Comparison of ENCODE assay signal across 10 mouse cellular contexts in genomic region chr7:123982010-123982409, GRCm38 (mm10). TPM values are rescaled to one million over a fixed set of nuclear protein-coding genes. Genes with fewer than 3 reads are reported as not detected.
A peak's percentile ranks its signal among the peaks of the same experiment; 100 is the strongest.
DNase-seq lines count a peak whose midpoint lies in the region; ATAC-seq and TF ChIP-seq lines count a peak whose summit lies in the region.
"Had no signal": no experiment of that assay in that cellular context is flagged by ENCODE, and none has a peak within 500 bp of the region (broad histone marks: within the 10 kb centered on the region; RNA-seq: fewer than 3 reads in every experiment).

No protein-coding gene starts in this region.

- WGBS in kidney, embryonic 14.5 days: 3% methylated on average over 5 of the region's 5 CpGs
- WGBS in embryonic facial prominence, embryonic 12.5 days: 6% methylated on average over 5 of the region's 5 CpGs
- 1% methylated on average over 5 of the region's 5 CpGs for WGBS in hindbrain, embryonic 13.5 days
- 4% methylated on average over 5 of the region's 5 CpGs for WGBS in midbrain, postnatal 0 days

- peak; percentile 34; the same call in 1 of the 2 replicates for ATAC-seq in kidney, embryonic 14.5 days (ENCODE audit: low FRiP score, low TSS enrichment)
- ATAC-seq in embryonic facial prominence, embryonic 12.5 days (ENCODE audit: insufficient number of reproducible peaks, insufficient read depth, low FRiP score, low TSS enrichment): no peak
- no peak for ATAC-seq in hindbrain, embryonic 13.5 days (ENCODE audit: low FRiP score)
- ATAC-seq in midbrain, postnatal 0 days (ENCODE audit: low FRiP score): no peak
- ATAC-seq in activated CD4-positive, CD25-positive, alpha-beta regulatory T cell, adult 4 months: no peak

- peak overlapping the region; percentile 100 for H3K4me2 ChIP-seq in kidney, embryonic 14.5 days (replicated peaks; ENCODE audit: low read depth, low read length)
- peak overlapping the region; percentile 100 for H3K4me2 ChIP-seq in embryonic facial prominence, embryonic 12.5 days (replicated peaks)
- H3K4me2 ChIP-seq in hindbrain, embryonic 13.5 days: peak overlapping the region; percentile 97
- peak overlapping the region; percentile 91 for H3K4me2 ChIP-seq in midbrain, postnatal 0 days (ENCODE audit: low read depth, low read length, poor library complexity, severe bottlenecking)

- no peaks in the 10 kb centered on the region for H3K36me3 ChIP-seq in kidney, embryonic 14.5 days (ENCODE audit: control insufficient read depth, insufficient read depth, low read length)
- no peaks in the 10 kb centered on the region for H3K36me3 ChIP-seq in embryonic facial prominence, embryonic 12.5 days
- no peaks in the 10 kb centered on the region for H3K36me3 ChIP-seq in hindbrain, embryonic 13.5 days
- no peaks in the 10 kb centered on the region for H3K36me3 ChIP-seq in midbrain, postnatal 0 days (ENCODE audit: insufficient read depth, low read length)
- H3K36me3 ChIP-seq: G1E had no signal

- no peak for DNase-seq in kidney, adult 8-10 months
- no peak for DNase-seq in midbrain, postnatal 0 days (ENCODE audit: low spot score)
- DNase-seq in frontal cortex, adult 2 months (ENCODE audit: extremely low spot score in 1 of 2, low spot score in 1 of 2): no peak
- DNase-seq in kidney, postnatal 10 days: no peak
- DNase-seq: lung, adult 2 months had no signal

- peaks cover 68% of the 10 kb centered on the region for H3K27me3 ChIP-seq in kidney, embryonic 14.5 days (ENCODE audit: control insufficient read depth, insufficient read depth, low read length)
- peaks cover 74% of the 10 kb centered on the region for H3K27me3 ChIP-seq in embryonic facial prominence, embryonic 12.5 days
- H3K27me3 ChIP-seq in hindbrain, embryonic 13.5 days: peaks cover 86% of the 10 kb centered on the region
- H3K27me3 ChIP-seq in midbrain, postnatal 0 days (ENCODE audit: insufficient read depth, low read length): no peaks in the 10 kb centered on the region

- no peak overlapping the region for H3K9ac ChIP-seq in kidney, embryonic 14.5 days (ENCODE audit: low read depth, low read length)
- H3K9ac ChIP-seq in embryonic facial prominence, embryonic 12.5 days: no peak overlapping the region
- H3K9ac ChIP-seq in hindbrain, embryonic 13.5 days: peak overlapping the region; percentile 76
- H3K9ac ChIP-seq in midbrain, postnatal 0 days (replicated peaks; ENCODE audit: low read length, poor library complexity, severe bottlenecking): peak overlapping the region; percentile 69

- no peaks in the 10 kb centered on the region for H3K9me3 ChIP-seq in kidney, embryonic 14.5 days (ENCODE audit: control insufficient read depth, low read length)
- no peaks in the 10 kb centered on the region for H3K9me3 ChIP-seq in embryonic facial prominence, embryonic 12.5 days
- no peaks in the 10 kb centered on the region for H3K9me3 ChIP-seq in hindbrain, embryonic 13.5 days
- H3K9me3 ChIP-seq in midbrain, postnatal 0 days (ENCODE audit: low read length): no peaks in the 10 kb centered on the region

- peak; percentile 69 for TF ChIP-seq CTCF in midbrain, postnatal 0 days (IDR thresholded peaks at IDR 0.05)

- H3K27ac ChIP-seq in kidney, embryonic 14.5 days (ENCODE audit: low read depth, low read length): no peak overlapping the region
- H3K27ac ChIP-seq in embryonic facial prominence, embryonic 12.5 days: no peak overlapping the region
- H3K27ac ChIP-seq in hindbrain, embryonic 13.5 days: no peak overlapping the region
- no peak overlapping the region; the same call in 1 of the 2 replicates for H3K27ac ChIP-seq in midbrain, postnatal 0 days (ENCODE audit: low read depth, low read length)

- H3K4me3 ChIP-seq in kidney, embryonic 14.5 days (ENCODE audit: low read length): peak overlapping the region; percentile 62
- peak overlapping the region; percentile 60 for H3K4me3 ChIP-seq in embryonic facial prominence, embryonic 12.5 days
- H3K4me3 ChIP-seq in hindbrain, embryonic 13.5 days: peak overlapping the region; percentile 76
- peak overlapping the region; percentile 81 for H3K4me3 ChIP-seq in midbrain, postnatal 0 days (ENCODE audit: low read depth, low read length)

- H3K4me1 ChIP-seq in kidney, embryonic 14.5 days (ENCODE audit: control insufficient read depth, insufficient read depth, low read length): 0 out of 2 replicates have a peak, but pooled peaks cover 6% of the 10 kb centered on the region
- no peaks in the 10 kb centered on the region; the same call in 1 of the 2 replicates for H3K4me1 ChIP-seq in embryonic facial prominence, embryonic 12.5 days
- H3K4me1 ChIP-seq in hindbrain, embryonic 13.5 days (replicated peaks): peaks cover 27% of the 10 kb centered on the region
- H3K4me1 ChIP-seq in midbrain, postnatal 0 days (ENCODE audit: insufficient read depth, low read length): no peaks in the 10 kb centered on the region; the same call in 1 of the 2 replicates

RNA-seq across cellular contexts. Expression of gene Hs3st4, which starts 0.7 kb away (rescaled TPM):
- 0.06 and 0.08 TPM in 2 replicates for polyA plus RNA-seq in kidney, embryonic 14.5 days (2014; fragmentation: Nextera tagmentation; extraction: Ambion mirVana)
- 0.38 TPM in 2 replicates for polyA plus RNA-seq in embryonic facial prominence, embryonic 12.5 days (2016; fragmentation: Nextera tagmentation; extraction: Ambion mirVana)
- polyA plus RNA-seq in hindbrain, embryonic 13.5 days (2015; fragmentation: Nextera tagmentation; extraction: Ambion mirVana): 4.5 and 7.2 TPM in 2 replicates
- 38.6 and 46.9 TPM in 2 replicates for total RNA-seq in midbrain, postnatal 0 days (2014; rRNA removed)
- polyA plus RNA-seq in midbrain, postnatal 0 days (2015; fragmentation: Nextera tagmentation; extraction: Ambion mirVana): 19.8 and 22.5 TPM in 2 replicates
- polyA plus RNA-seq in activated CD4-positive, CD25-positive, alpha-beta regulatory T cell, adult 4 months (2017; shearing (Covaris generic)): not detected
- 18.9 and 20.8 TPM in 2 replicates for polyA plus RNA-seq in frontal cortex, adult 2 months (2012; rRNA removed)
- total RNA-seq: G1E had no signal
- polyA plus RNA-seq: G1E; lung, adult 2 months had no signal

Comparison
In these comparisons a context has a peak if more than half of its experiments do, and no peak if none do; other contexts are left out.
1. H3K9ac ChIP-seq: peak in hindbrain, embryonic 13.5 days (single experiment) and midbrain, postnatal 0 days (single experiment); none in kidney, embryonic 14.5 days (single experiment) and embryonic facial prominence, embryonic 12.5 days (single experiment).
2. Peak in every context shown above with its lines, with median percentiles within 50 percentile points of each other: H3K4me2 ChIP-seq and H3K4me3 ChIP-seq.